Mouse (Mus musculus): ENCODE measurements at regions not wholly inside any gene's neighbourhood (a gene's known extent, or its start where the extent isn't known, plus 50 kb on each side); places are given as distances from the start of the nearest gene placed in this dataset.

GRCm38 (mm10) chr5:5916427-5916826 is 167.3 kb upstream of the Steap1 start:
- TF ChIP-seq MYC (IDR thresholded peaks at IDR 0.05; ENCODE audit: low read depth, low read length), result no peak
- TF ChIP-seq MAFK (IDR thresholded peaks at IDR 0.05; ENCODE audit: borderline replicate concordance, low read depth, low read length), result no peak
- no peak for TF ChIP-seq USF2 (IDR thresholded peaks at IDR 0.05; ENCODE audit: borderline replicate concordance in 1 of 2, insufficient read depth in 1 of 2, low read depth in 1 of 2, low read length in 2 of 2)
- TF ChIP-seq MEF2A (IDR thresholded peaks at IDR 0.05; ENCODE audit: extremely low read depth, insufficient replicate concordance, low read depth, low read length, poor library complexity, severe bottlenecking), result no peak
- TF ChIP-seq EP300 (IDR thresholded peaks at IDR 0.05; ENCODE audit: low read depth in 1 of 2, low read length in 2 of 2), result no peak
- TF ChIP-seq SIN3A (IDR thresholded peaks at IDR 0.05; ENCODE audit: low read length), result no peak
- Histone ChIP-seq H3K9ac (ENCODE audit: control insufficient read depth, low read depth, low read length, poor library complexity, severe bottlenecking) (no peak overlapping the region), H3K9me3 (replicated peaks; ENCODE audit: insufficient read depth, low read length) (no peaks in the 10 kb centered on the region), H3K4me3 (ENCODE audit: control insufficient read depth in 1 of 2, insufficient read depth in 1 of 2, low read depth in 2 of 2, low read length in 2 of 2) (no peak overlapping the region), H3K4me1 (ENCODE audit: control insufficient read depth in 1 of 2, insufficient read depth in 2 of 2, low read length in 2 of 2) (no peaks in the 10 kb centered on the region), H3K27ac (ENCODE audit: control insufficient read depth, low read depth, low read length) (no peak overlapping the region), H3K36me3 (ENCODE audit: control insufficient read depth in 1 of 2, insufficient read depth in 2 of 2, low read length in 2 of 2) (no peaks in the 10 kb centered on the region), H3K79me2 (ENCODE audit: control insufficient read depth, insufficient read depth, low read length, poor library complexity) (no peaks in the 10 kb centered on the region), H3K27me3 (ENCODE audit: control insufficient read depth in 1 of 2, insufficient read depth in 2 of 2, low read length in 2 of 2) (no peaks in the 10 kb centered on the region)
- no peak for DNase-seq (ENCODE audit: low read depth, low spot score)

- Histone ChIP-seq H3K79me2 (ENCODE audit: control insufficient read depth, insufficient read depth, low read length, poor library complexity) (no peaks in the 10 kb centered on the region), H3K9ac (ENCODE audit: control insufficient read depth, low read depth, low read length, poor library complexity, severe bottlenecking) (no peak overlapping the region), H3K27me3 (ENCODE audit: control insufficient read depth in 1 of 2, insufficient read depth in 2 of 2, low read length in 2 of 2) (no peaks in the 10 kb centered on the region), H3K4me1 (ENCODE audit: control insufficient read depth in 1 of 2, insufficient read depth in 2 of 2, low read length in 2 of 2) (no peaks in the 10 kb centered on the region), H3K36me3 (ENCODE audit: control insufficient read depth in 1 of 2, insufficient read depth in 2 of 2, low read length in 2 of 2) (no peaks in the 10 kb centered on the region), H3K27ac (ENCODE audit: control insufficient read depth, low read depth, low read length) (no peak overlapping the region), H3K9me3 (replicated peaks; ENCODE audit: insufficient read depth, low read length) (no peaks in the 10 kb centered on the region), H3K4me3 (ENCODE audit: control insufficient read depth in 1 of 2, insufficient read depth in 1 of 2, low read depth in 2 of 2, low read length in 2 of 2) (no peak overlapping the region)
- DNase-seq (ENCODE audit: low read depth, low spot score), result no peak
- TF ChIP-seq KAT2A (conservative IDR thresholded peaks at IDR 0.05; ENCODE audit: low read depth, low read length) (no peak), NRF1 (IDR thresholded peaks at IDR 0.05; ENCODE audit: insufficient read depth, low read depth, low read length, poor library complexity, severe bottlenecking) (no peak), MYC (IDR thresholded peaks at IDR 0.05; ENCODE audit: low read depth, low read length) (no peak), ZNF384 (IDR thresholded peaks at IDR 0.05; ENCODE audit: low read depth, low read length) (no peak), POLR2AphosphoS2 (IDR thresholded peaks at IDR 0.05; ENCODE audit: low read length) (no peak)
Measured at GRCm38 (mm10) chr5:5889376-5889775, 140.2 kb upstream of the Steap1 start.

GRCm38 (mm10) chr5:5873425-5873824 is 124.3 kb upstream of the Steap1 start:
- Histone ChIP-seq H3K9ac (ENCODE audit: control insufficient read depth, low read depth, low read length, poor library complexity, severe bottlenecking) (no peak overlapping the region), H3K4me1 (ENCODE audit: control insufficient read depth in 1 of 2, insufficient read depth in 2 of 2, low read length in 2 of 2) (no peaks in the 10 kb centered on the region), H3K27ac (ENCODE audit: control insufficient read depth, low read depth, low read length) (no peak overlapping the region), H3K79me2 (ENCODE audit: control insufficient read depth, insufficient read depth, low read length, poor library complexity) (no peaks in the 10 kb centered on the region), H3K36me3 (ENCODE audit: control insufficient read depth in 1 of 2, insufficient read depth in 2 of 2, low read length in 2 of 2) (no peaks in the 10 kb centered on the region), H3K4me3 (ENCODE audit: control insufficient read depth in 1 of 2, insufficient read depth in 1 of 2, low read depth in 2 of 2, low read length in 2 of 2) (no peak overlapping the region), H3K9me3 (replicated peaks; ENCODE audit: insufficient read depth, low read length) (no peaks in the 10 kb centered on the region), H3K27me3 (ENCODE audit: control insufficient read depth in 1 of 2, insufficient read depth in 2 of 2, low read length in 2 of 2) (no peaks in the 10 kb centered on the region)
- no peak for DNase-seq (ENCODE audit: low read depth, low spot score)
- TF ChIP-seq ELF1 (IDR thresholded peaks at IDR 0.05; ENCODE audit: low read depth, low read length) (no peak), SMC3 (IDR thresholded peaks at IDR 0.05; ENCODE audit: low read depth, low read length) (no peak), E2F4 (IDR thresholded peaks at IDR 0.05; ENCODE audit: borderline replicate concordance, low read depth, low read length) (no peak), CTCF (IDR thresholded peaks at IDR 0.05 in 2 of 3, conservative IDR thresholded peaks at IDR 0.05 in 1 of 3; ENCODE audit: control insufficient read depth in 1 of 3, insufficient read depth in 1 of 3, low read depth in 2 of 3, low read length in 3 of 3, poor library complexity in 1 of 3, severe bottlenecking in 1 of 3) (no peak), NELFE (IDR thresholded peaks at IDR 0.05; ENCODE audit: low read depth, low read length) (no peak), USF1 (IDR thresholded peaks at IDR 0.05; ENCODE audit: low read depth, low read length) (no peak), HCFC1 (IDR thresholded peaks at IDR 0.05; ENCODE audit: low read depth, low read length) (no peak), MXI1 (IDR thresholded peaks at IDR 0.05; ENCODE audit: low read depth, low read length) (no peak), GABPA (IDR thresholded peaks at IDR 0.05; ENCODE audit: low read depth, low read length) (no peak), MAX (IDR thresholded peaks at IDR 0.05; ENCODE audit: low read length) (no peak)
